Mouse (Mus musculus) lung, embryonic 15.5 days (tissue): Measurements from ENCODE around the gene Pex16. TPM values are rescaled to one million over a fixed set of nuclear protein-coding genes. Genes with fewer than 3 reads are reported as not detected.

Experiments
- ATAC-seq: fragments of 200-750 bp; cut with Nextera tagmentation; 2 replicates; pipeline ENCODE4 v1.8.0; 2017; ENCODE audit warnings: moderate number of reproducible peaks, borderline replicate concordance; ENCODE audit not compliant: low FRiP score, low TSS enrichment; ENCODE audit errors: extremely low read depth
- H3K27ac ChIP-seq: fragments of 300-500 bp; sonication (generic); 2 replicates; pipeline ENCODE4 v1.5.1; 2015; ENCODE audit warnings: moderate library complexity, mild to moderate bottlenecking, inconsistent platforms
- H3K27me3 ChIP-seq: fragments of 300-500 bp; sonication (generic); 2 replicates; pipeline ENCODE4 v1.6.1; 2015; ENCODE audit warnings: inconsistent platforms
- H3K36me3 ChIP-seq: fragments of 300-500 bp; sonication (generic); 2 replicates; pipeline ENCODE4 v1.6.1; 2015; ENCODE audit warnings: inconsistent platforms
- H3K4me1 ChIP-seq: fragments of 300-500 bp; sonication (generic); 2 replicates; pipeline ENCODE4 v1.6.1; 2015; ENCODE audit warnings: inconsistent platforms
- H3K4me2 ChIP-seq: fragments of 300-500 bp; sonication (generic); 2 replicates; pipeline ENCODE4 v1.6.1; 2015; ENCODE audit warnings: inconsistent platforms, mild to moderate bottlenecking, moderate library complexity
- H3K4me3 ChIP-seq: fragments of 300-500 bp; sonication (generic); 2 replicates; pipeline ENCODE4 v1.5.1; 2015; ENCODE audit warnings: mild to moderate bottlenecking, inconsistent platforms
- H3K9ac ChIP-seq: fragments of 300-500 bp; sonication (generic); 2 replicates; pipeline ENCODE4 v1.6.1; 2015; ENCODE audit warnings: inconsistent platforms
- H3K9me3 ChIP-seq: fragments of 300-500 bp; sonication (generic); 2 replicates; pipeline ENCODE4 v1.6.1; 2016; ENCODE audit warnings: inconsistent platforms
- WGBS: fragments of 180-500 bp; shearing (Covaris S2); methylation state at CpG from one replicate; pipeline ENCODE4 v1.1.7; 2015; 5-methylcytosine and 5-hydroxymethylcytosine counted together
- polyA plus RNA-seq: library from polyadenylated mRNA; unstranded; fragments of >200 nt; fragmentation: Nextera tagmentation; extraction: Ambion mirVana; gene quantifications from 2 replicates; pipeline ENCODE4 v1.2.1, GENCODE M21; 2015

The Pex16 gene
- polyA plus RNA-seq, 1 experiment from 2014 or later, result 24.0 TPM

- Histone ChIP-seq H3K36me3 (peaks cover 56% of the 10 kb centered on the region), H3K27me3 (no peaks in the 10 kb centered on the region), H3K27ac (no peak overlapping the region), H3K9ac (no peak overlapping the region), H3K4me3 (no peak overlapping the region), H3K4me1 (no peaks in the 10 kb centered on the region), H3K9me3 (no peaks in the 10 kb centered on the region), H3K4me2 (no peak overlapping the region)
- ATAC-seq, result no peak
- 73% methylated on average over 5 of the region's 5 CpGs for WGBS
Measured at GRCm38 (mm10) chr2:92353402-92353801, 21.1 kb upstream of the Pex16 start.

DNA sequence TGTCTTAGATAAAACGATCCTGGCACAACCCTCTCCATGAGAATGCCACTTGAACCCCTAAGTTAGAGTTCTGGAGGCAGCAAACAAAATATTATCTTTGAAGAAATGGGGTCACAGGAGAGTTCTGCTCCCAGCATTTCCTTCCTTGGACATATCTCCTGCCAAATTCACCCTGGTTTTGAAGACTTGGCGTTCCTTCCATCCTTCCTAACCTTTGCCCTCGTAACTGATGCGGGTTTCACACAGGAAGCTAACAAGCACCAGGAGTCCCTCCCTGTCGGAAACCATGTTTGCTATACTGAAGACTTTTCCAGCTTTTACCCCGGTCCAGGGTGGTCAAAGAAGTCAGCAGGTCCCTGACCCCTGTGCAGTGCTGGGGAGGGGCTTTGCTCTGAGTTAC, 20.3 kb upstream of the Pex16 start:
- no peaks in the 10 kb centered on the region for H3K9me3 ChIP-seq
- ATAC-seq, result no peak
- H3K36me3 ChIP-seq, result peaks cover 56% of the 10 kb centered on the region
- H3K4me2 ChIP-seq, result no peak overlapping the region
- no peaks in the 10 kb centered on the region for H3K27me3 ChIP-seq
- 48% methylated on average over 6 of the region's 6 CpGs for WGBS
- H3K4me1 ChIP-seq, result no peaks in the 10 kb centered on the region
- no peak overlapping the region for H3K27ac ChIP-seq
- H3K4me3 ChIP-seq, result no peak overlapping the region
- no peak overlapping the region for H3K9ac ChIP-seq

- no peak overlapping the region for H3K9ac ChIP-seq
- H3K4me1 ChIP-seq, result peaks cover 3% of the 10 kb centered on the region; the same call in 1 of the 2 replicates
- 64% methylated on average over 2 of the region's 2 CpGs for WGBS
- H3K27ac ChIP-seq, result no peak overlapping the region
- peaks cover 56% of the 10 kb centered on the region for H3K36me3 ChIP-seq
- no peak overlapping the region for H3K4me3 ChIP-seq
- no peaks in the 10 kb centered on the region for H3K27me3 ChIP-seq
- H3K9me3 ChIP-seq, result no peaks in the 10 kb centered on the region
- ATAC-seq, result no peak
- H3K4me2 ChIP-seq, result no peak overlapping the region
Measured at GRCm38 (mm10) chr2:92359301-92359700, 15.2 kb upstream of the Pex16 start.

- peaks cover 3% of the 10 kb centered on the region; the same call in 1 of the 2 replicates for H3K4me1 ChIP-seq
- 72% methylated on average over 25 of the region's 25 CpGs for WGBS
- ATAC-seq, result no peak
- H3K4me3 ChIP-seq, result no peak overlapping the region
- H3K36me3 ChIP-seq, result peaks cover 56% of the 10 kb centered on the region
- H3K27me3 ChIP-seq, result no peaks in the 10 kb centered on the region
- H3K9ac ChIP-seq, result no peak overlapping the region
- no peak overlapping the region for H3K27ac ChIP-seq
- H3K4me2 ChIP-seq, result no peak overlapping the region
- no peaks in the 10 kb centered on the region for H3K9me3 ChIP-seq
Measured at GRCm38 (mm10) chr2:92360186-92360823, 14.2 kb upstream of the Pex16 start.

DNA sequence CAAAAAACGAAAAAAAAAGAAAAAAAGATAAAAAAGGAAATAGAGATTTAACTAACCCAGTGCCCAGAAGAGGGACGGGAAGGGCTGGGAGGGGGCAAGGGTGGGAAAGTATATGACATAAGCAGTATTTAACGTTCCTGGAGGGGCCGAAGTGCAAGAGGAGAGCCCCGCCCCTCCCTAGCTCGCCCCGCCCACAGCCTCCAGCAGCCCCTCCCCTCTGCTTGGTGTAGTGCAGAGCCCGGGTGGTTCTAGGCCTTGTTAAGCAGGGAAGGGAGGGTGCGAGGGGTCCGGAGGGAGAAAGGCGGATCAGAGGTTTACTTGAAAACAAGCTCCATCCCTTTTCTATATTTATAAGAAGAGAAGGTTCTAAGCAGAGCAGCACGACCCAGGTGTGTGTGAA, 13.6 kb upstream of the Pex16 start:
- Histone ChIP-seq H3K4me3 (no peak overlapping the region), H3K4me2 (no peak overlapping the region), H3K27ac (no peak overlapping the region), H3K4me1 (peaks cover 3% of the 10 kb centered on the region; the same call in 1 of the 2 replicates), H3K27me3 (no peaks in the 10 kb centered on the region), H3K9me3 (no peaks in the 10 kb centered on the region), H3K36me3 (peaks cover 56% of the 10 kb centered on the region), H3K9ac (no peak overlapping the region)
- 30% methylated on average over 12 of the region's 12 CpGs for WGBS
- no peak for ATAC-seq

DNA sequence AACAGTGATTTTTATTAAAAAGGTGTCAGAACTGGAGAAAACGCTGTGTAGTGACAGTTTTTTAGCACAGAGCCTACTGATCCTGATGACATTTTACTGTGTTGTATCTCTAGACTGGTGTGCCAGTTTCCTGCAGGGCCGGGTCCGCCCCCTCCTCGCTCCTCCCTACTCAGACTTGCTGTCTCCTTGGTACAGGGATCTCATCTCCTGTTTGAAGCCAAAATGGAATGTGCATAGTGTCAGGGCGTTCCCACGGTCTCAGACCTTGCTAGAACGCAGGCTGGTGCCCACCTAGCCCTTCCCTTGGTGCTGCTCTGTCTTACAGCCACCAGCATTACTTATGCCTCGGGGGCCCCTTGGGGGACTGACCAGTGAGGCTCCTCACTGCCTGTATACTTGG, 12.7 kb upstream of the Pex16 start:
- WGBS, result 84% methylated on average over 8 of the region's 8 CpGs
- Histone ChIP-seq H3K4me3 (no peak overlapping the region), H3K36me3 (peaks cover 53% of the 10 kb centered on the region), H3K4me1 (peaks cover 3% of the 10 kb centered on the region; the same call in 1 of the 2 replicates), H3K4me2 (no peak overlapping the region), H3K27ac (no peak overlapping the region), H3K9ac (no peak overlapping the region), H3K9me3 (no peaks in the 10 kb centered on the region), H3K27me3 (no peaks in the 10 kb centered on the region)
- ATAC-seq, result no peak

DNA sequence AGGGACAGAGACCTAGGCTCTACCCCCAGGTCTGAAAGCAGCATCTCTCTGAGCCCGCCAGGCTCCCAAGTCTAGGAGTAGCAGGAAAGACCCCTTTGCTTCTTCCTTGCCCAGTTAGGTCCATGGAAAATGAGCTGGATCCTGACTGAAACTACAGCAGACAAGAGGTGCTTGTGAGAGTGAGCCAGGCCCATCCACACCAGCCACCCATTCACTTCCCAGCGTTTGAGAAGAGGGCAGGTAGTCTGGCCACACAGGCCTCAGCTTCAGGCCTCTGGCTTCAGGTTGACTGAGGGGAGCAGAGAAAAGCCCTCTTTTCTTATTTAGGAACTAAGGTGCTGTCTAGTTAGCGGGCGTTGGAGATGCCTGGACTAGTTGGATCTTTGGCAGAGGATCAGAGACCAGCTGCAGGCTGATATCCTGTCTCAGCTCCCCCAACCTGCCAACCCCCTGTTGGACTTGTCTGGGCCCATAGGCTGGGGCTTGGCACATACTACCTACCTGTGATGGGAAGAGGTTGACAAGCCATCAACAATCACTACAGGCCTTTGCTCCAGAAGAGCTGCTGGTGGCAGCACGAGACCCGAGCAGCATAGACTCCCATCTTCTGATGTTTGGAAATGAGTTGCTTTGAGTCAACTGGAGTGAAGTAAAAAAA, 11.8 kb upstream of the Pex16 start:
- Histone ChIP-seq H3K4me3 (no peak overlapping the region), H3K27ac (no peak overlapping the region), H3K9ac (no peak overlapping the region), H3K36me3 (peaks cover 45% of the 10 kb centered on the region), H3K4me2 (no peak overlapping the region), H3K27me3 (no peaks in the 10 kb centered on the region), H3K4me1 (peaks cover 3% of the 10 kb centered on the region; the same call in 1 of the 2 replicates), H3K9me3 (no peaks in the 10 kb centered on the region)
- WGBS, result 87% methylated on average over 6 of the region's 6 CpGs
- ATAC-seq, result no peak

GRCm38 (mm10) chr2:92364086-92364485, 10.4 kb upstream of the Pex16 start:
- H3K4me3 ChIP-seq, result no peak overlapping the region
- H3K4me2 ChIP-seq, result no peak overlapping the region
- ATAC-seq, result no peak
- H3K9me3 ChIP-seq, result no peaks in the 10 kb centered on the region
- peaks cover 3% of the 10 kb centered on the region; the same call in 1 of the 2 replicates for H3K4me1 ChIP-seq
- 88% methylated on average over 4 of the region's 4 CpGs for WGBS
- no peak overlapping the region for H3K27ac ChIP-seq
- peaks cover 3% of the 10 kb centered on the region; the same call in 1 of the 2 replicates for H3K27me3 ChIP-seq
- no peak overlapping the region for H3K9ac ChIP-seq
- peaks cover 32% of the 10 kb centered on the region for H3K36me3 ChIP-seq

DNA sequence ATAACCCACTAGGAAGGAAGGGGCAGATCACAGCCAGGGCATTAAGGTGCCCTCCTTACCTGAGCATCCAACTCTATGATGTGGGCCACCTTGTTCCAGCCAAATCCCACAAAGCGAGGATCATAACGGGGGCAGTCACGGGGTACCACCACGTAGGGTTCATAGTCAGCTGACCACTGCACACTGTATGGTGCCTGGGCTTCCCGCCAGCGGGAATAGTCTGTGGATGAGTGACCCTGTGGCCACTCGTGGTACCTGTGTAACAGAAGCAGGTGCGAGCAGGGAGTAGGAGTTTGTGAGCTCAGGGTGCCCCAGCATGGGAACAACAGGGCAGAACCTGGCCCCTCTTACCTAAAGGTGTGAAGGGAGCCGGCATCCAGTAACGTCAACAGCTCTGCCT, 8.9 kb upstream of the Pex16 start:
- no peak overlapping the region for H3K27ac ChIP-seq
- no peak overlapping the region for H3K4me2 ChIP-seq
- peaks cover 18% of the 10 kb centered on the region for H3K27me3 ChIP-seq
- no peaks in the 10 kb centered on the region for H3K9me3 ChIP-seq
- peaks cover 10% of the 10 kb centered on the region for H3K4me1 ChIP-seq
- no peak overlapping the region for H3K9ac ChIP-seq
- no peak overlapping the region for H3K4me3 ChIP-seq
- WGBS, result 85% methylated on average over 10 of the region's 10 CpGs
- peaks cover 17% of the 10 kb centered on the region; the same call in 1 of the 2 replicates for H3K36me3 ChIP-seq
- ATAC-seq, result no peak

DNA sequence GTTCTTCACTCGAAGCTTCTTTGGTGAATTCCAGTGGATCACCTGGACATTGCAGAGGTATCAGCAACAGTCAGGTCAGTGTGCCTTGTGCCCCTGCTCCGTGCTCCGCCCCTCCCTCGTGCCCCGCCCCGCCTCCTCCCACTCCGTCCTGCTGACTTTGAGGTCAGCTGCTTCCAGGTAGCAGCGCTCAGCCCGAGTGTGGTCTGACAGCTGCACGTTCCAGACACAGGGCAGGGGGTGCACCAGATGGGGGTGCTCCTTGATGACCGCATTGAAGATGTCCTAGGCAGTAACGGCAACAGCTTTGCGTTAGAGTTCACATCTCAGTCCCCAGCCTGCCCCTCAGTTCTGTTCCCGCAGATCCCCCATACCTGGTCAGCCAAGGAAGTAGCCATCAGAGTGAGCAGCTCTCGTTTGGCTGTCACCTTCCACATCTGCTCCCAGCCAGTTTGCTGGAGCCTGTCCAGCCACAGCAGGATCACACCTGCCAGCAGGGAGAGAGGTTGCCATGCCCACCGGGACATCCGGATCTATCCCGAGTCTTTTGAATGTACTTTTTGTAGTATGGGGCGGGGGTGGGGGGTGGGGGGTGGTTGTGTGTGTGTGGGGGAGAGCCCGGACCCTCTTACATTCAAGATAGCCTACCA, 7.0 kb upstream of the Pex16 start:
- Histone ChIP-seq H3K4me2 (no peak overlapping the region), H3K9ac (no peak overlapping the region), H3K27me3 (peaks cover 35% of the 10 kb centered on the region), H3K4me1 (peaks cover 26% of the 10 kb centered on the region), H3K4me3 (no peak overlapping the region), H3K36me3 (peaks cover 7% of the 10 kb centered on the region; the same call in 1 of the 2 replicates), H3K27ac (no peak overlapping the region), H3K9me3 (no peaks in the 10 kb centered on the region)
- WGBS, result 23% methylated on average over 20 of the region's 20 CpGs
- ATAC-seq, result no peak

- Histone ChIP-seq H3K36me3 (no peaks in the 10 kb centered on the region), H3K4me2 (peak overlapping the region; percentile 60), H3K4me1 (peaks cover 44% of the 10 kb centered on the region), H3K27ac (peak overlapping the region; percentile 95), H3K9ac (peak overlapping the region; percentile 36), H3K9me3 (no peaks in the 10 kb centered on the region), H3K4me3 (peak overlapping the region; percentile 44), H3K27me3 (peaks cover 35% of the 10 kb centered on the region)
- ATAC-seq, result no peak
- 6% methylated on average over 18 of the region's 19 CpGs for WGBS
Measured at GRCm38 (mm10) chr2:92370375-92370774, 4.1 kb upstream of the Pex16 start.
